Mouse (Mus musculus): ENCODE data around the gene Ccdc65.
"Not testable (repeated sequence)": the region's sequence is repeated elsewhere in the genome, so short reads cannot be mapped to it uniquely, and the experiment has no call there.

The Ccdc65 gene

GRCm38 (mm10) chr15:98736521-98736920 lies 28.5 kb downstream of the Ccdc65 start:
- no peak for DNase-seq (ENCODE audit: low read depth in 1 of 2, low spot score in 2 of 2)

DNA sequence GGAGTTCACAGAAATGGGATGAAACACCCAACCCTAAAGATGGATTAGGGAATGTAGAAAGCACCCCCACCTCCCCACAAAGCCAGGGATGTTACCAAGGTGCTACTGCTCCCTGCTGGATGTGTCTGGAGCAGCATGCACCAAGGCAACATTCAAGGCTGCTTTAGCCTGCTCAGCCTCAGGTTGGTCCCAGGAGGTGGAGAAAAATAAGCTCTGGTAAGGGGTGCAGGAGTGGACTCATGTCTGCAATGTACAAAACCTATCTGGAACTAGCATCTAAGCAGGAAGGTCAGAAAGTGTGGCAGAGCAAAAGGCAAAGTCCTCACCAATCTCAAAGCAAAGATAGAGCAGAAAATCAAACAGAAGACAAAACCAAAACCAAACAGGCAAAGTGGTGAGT lies 29.9 kb downstream of the Ccdc65 start:
- DNase-seq (ENCODE audit: low read depth in 1 of 2, low spot score in 2 of 2): no peak

DNA sequence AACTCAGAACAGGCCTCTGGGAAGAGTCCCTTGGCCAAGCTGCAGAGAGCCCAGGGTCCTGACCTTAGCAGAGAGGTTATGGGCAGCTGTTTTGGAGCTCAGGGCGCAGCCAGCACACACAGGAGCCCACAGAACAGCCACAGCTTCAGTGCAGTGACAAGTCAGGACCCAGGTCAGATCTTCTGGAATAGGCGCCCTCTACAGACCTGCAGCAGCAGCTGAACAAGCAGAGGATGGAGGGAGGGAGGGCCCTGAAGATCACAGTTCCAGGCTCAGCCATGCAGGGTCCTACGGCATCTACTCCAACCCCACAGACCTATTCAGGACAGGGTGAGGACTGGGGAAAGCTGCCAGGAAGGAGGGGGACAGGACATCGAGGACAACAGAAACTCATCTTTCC lies 30.8 kb downstream of the Ccdc65 start:
- no peak for DNase-seq (ENCODE audit: low read depth in 1 of 2, low spot score in 2 of 2)

- no peak for DNase-seq (ENCODE audit: low read depth in 1 of 2, low spot score in 2 of 2)
Measured at GRCm38 (mm10) chr15:98740219-98740618, 32.2 kb downstream of the Ccdc65 start.

- DNase-seq (ENCODE audit: low read depth in 1 of 2, low spot score in 2 of 2): no peak
Measured at GRCm38 (mm10) chr15:98742766-98743428, 34.9 kb downstream of the Ccdc65 start.

GRCm38 (mm10) chr15:98743863-98744262 lies 35.9 kb downstream of the Ccdc65 start:
- not testable (repeated sequence) for DNase-seq (ENCODE audit: low read depth in 1 of 2, low spot score in 2 of 2)

DNA sequence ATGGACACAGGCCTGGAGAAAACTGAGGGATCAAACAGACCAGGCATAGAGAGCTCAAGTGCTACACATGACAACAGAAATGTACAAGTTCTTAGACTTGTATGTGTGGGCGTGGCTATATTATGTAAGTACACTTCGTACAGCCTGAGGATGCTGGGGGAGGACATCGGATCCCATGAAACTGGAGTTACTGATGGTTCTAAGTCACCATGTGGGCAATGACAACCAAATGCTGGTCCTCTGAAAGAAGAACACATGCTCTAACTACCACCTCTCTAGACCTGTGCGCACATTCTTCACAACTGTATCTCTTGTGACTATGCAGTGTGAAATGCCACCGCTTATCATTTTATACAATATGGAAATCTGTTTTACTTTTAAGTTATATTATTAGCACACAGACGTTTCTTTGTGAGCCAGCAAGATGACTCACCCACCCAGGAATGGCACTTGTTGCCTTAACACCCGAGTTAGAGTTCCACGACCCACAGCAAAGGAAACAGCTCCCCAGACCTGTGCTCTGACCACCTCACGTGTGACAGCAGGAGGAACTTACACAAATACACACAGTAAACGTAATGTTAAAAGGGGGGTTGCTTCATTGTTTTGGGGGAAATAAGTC lies 38.4 kb downstream of the Ccdc65 start:
- DNase-seq (ENCODE audit: low read depth in 1 of 2, low spot score in 2 of 2): no peak

GRCm38 (mm10) chr15:98747296-98747695 lies 39.3 kb downstream of the Ccdc65 start:
- DNase-seq (ENCODE audit: low read depth in 1 of 2, low spot score in 2 of 2): no peak

GRCm38 (mm10) chr15:98749093-98749492 lies 41.1 kb downstream of the Ccdc65 start:
- DNase-seq (ENCODE audit: low read depth in 1 of 2, low spot score in 2 of 2): no peak

GRCm38 (mm10) chr15:98753021-98753423 lies 45.0 kb downstream of the Ccdc65 start:
- DNase-seq (ENCODE audit: low read depth in 1 of 2, low spot score in 2 of 2): no peak

DNA sequence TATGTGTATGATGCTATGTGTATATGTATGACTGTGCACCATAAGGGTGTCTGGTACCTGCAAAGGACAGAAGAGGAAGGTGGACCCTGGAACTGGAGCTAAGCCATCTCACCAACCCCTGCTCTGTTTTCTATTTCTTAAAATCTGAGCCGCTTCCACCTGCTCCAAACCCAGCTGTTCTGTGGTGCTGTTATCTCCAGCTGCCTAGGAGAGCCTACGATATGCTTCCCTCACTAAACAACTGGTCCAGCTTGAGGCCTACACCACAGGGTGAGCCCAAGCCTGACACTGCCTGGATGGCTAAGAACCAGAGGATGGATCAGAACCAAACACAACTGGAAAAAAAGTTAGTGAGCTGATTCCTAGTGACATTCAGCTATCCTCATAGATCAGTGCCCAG lies 46.1 kb downstream of the Ccdc65 start:
- DNase-seq (ENCODE audit: low read depth in 1 of 2, low spot score in 2 of 2): no peak

GRCm38 (mm10) chr15:98762201-98762621 lies 54.2 kb downstream of the Ccdc65 start:
- peak in 1 of 2 experiments; percentile 30 for DNase-seq (ENCODE audit: low read depth in 1 of 2, low spot score in 2 of 2)

- peak; percentile 78 to 92 for DNase-seq (ENCODE audit: low read depth in 1 of 2, low spot score in 2 of 2)
Measured at GRCm38 (mm10) chr15:98762670-98763529, 54.9 kb downstream of the Ccdc65 start, which contains the start of gene Arf3. TSS of gene Arf3 (minus strand) at chr15:98763214.

DNA sequence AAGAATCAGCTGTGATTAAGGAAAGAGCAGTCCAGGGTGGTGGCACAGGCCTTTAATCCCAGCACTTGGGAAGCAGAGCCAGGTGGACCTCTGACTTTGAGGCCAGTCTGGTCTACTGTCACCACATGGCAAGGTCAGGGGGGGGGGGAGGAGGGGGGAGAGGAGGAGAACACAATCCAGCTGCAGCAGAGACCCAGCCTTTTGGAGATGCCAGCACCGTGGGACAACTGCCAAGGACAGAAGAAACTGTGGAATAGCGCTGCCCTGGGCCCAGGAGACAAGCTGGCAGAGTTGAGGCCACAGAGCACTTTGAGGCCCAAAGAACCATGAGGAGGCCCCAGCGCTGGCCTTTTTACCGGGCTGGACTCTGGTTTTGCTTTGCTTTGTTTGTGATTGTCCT lies 57.9 kb downstream of the Ccdc65 start:
- DNase-seq (ENCODE audit: low read depth in 1 of 2, low spot score in 2 of 2): no peak

DNA sequence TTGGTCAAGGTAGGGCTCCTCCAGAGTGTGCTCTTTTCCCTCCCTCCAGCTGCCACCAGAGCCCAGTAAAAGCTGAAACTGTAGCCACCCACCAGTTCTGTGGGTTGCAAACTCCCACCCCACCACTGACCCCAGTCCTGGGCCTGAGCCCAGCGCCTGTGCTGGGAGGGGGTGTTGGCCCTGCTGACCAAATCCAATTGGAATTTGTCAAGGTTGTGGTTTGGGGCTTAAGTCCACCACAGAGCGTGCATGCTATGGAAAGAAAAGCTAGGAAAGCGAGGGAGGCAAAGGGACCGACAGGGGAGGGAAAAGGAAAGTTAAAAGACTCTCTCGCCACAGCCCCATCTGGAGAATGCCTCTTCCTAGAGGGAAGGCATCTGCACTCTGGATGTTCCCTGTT lies 60.3 kb downstream of the Ccdc65 start:
- DNase-seq (ENCODE audit: low read depth in 1 of 2, low spot score in 2 of 2): no peak

DNA sequence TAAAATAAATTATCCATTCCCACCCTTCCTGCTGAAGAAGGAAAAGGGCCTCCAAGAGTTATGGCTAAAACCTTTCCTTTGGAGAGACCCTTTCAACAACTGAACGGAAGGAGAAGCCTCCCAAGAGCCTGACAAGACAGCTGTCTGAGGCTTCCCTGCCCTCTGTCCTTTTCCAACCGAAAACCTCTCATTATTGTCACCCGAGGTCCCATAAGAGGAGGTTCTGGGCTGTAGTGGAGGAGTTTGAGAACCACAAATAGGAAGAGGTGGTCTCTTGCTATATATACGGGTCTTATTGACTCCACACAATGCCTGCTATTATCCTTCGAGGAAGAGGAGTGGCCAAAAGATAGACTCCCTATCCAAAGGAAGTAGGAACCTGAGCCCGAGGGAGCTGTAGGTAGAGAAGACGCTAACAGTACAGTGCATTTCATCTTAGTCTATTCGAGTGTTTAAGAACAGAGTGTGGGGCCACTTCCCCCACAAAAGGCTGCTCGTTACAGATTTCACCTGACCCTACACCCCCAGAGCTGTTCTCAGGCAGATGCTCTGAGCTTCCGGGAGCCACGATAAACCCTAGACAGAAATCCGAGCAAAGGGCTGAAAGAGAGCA lies 63.9 kb downstream of the Ccdc65 start:
- DNase-seq (ENCODE audit: low read depth in 1 of 2, low spot score in 2 of 2): no peak

- no peak for DNase-seq (ENCODE audit: low read depth in 1 of 2, low spot score in 2 of 2)
Measured at GRCm38 (mm10) chr15:98772511-98773211, 64.7 kb downstream of the Ccdc65 start.

All from monocyte, adult 2 months (primary cell).